Mouse (Mus musculus) thymus, postnatal 0 days (tissue): ENCODE measurements around the gene Setd7. TPM values are rescaled to one million over a fixed set of nuclear protein-coding genes. Genes with fewer than 3 reads are reported as not detected.
"Not testable (repeated sequence)": the region's sequence is repeated elsewhere in the genome, so short reads cannot be mapped to it uniquely, and the experiment has no call there.

ENCODE experiments used
- DNase-seq: peaks from one replicate; pipeline ENCODE4 v3.0.0-alpha.2; 2015; ENCODE audit warnings: low spot score
- polyA plus RNA-seq: library from polyadenylated mRNA; unstranded; fragments of >200 nt; fragmentation: Nextera tagmentation; extraction: Ambion mirVana; gene quantifications from 2 replicates; pipeline ENCODE4 v1.2.1, GENCODE M21; 2015

Setd7 gene
- 4.7 and 8.0 TPM in 2 replicates for polyA plus RNA-seq

- DNase-seq: peak; percentile 86
Observed at GRCm38 (mm10) chr3:51560511-51561108, at the start of gene Setd7. Gene Setd7 (minus strand): TSS chr3:51560879.

GRCm38 (mm10) chr3:51604489-51604888, 43.8 kb upstream of the Setd7 start:
- DNase-seq: no peak

GRCm38 (mm10) chr3:51603705-51604291, 43.1 kb upstream of the Setd7 start:
- DNase-seq: peak; percentile 19

GRCm38 (mm10) chr3:51601461-51601860, 40.8 kb upstream of the Setd7 start:
- DNase-seq: no peak

GRCm38 (mm10) chr3:51600728-51601127, 40.0 kb upstream of the Setd7 start:
- no peak for DNase-seq

- DNase-seq: no peak
Observed at GRCm38 (mm10) chr3:51599057-51599630, 38.5 kb upstream of the Setd7 start.

GRCm38 (mm10) chr3:51596538-51596937, 35.9 kb upstream of the Setd7 start:
- no peak for DNase-seq

GRCm38 (mm10) chr3:51593506-51593905, 32.8 kb upstream of the Setd7 start:
- DNase-seq: no peak

GRCm38 (mm10) chr3:51591591-51591990, 30.9 kb upstream of the Setd7 start:
- DNase-seq: no peak

- peak; percentile 36 for DNase-seq
Observed at GRCm38 (mm10) chr3:51590207-51590892, 29.7 kb upstream of the Setd7 start.

- no peak for DNase-seq
Observed at GRCm38 (mm10) chr3:51587697-51588262, 27.1 kb upstream of the Setd7 start.

- peak; percentile 59 for DNase-seq
Observed at GRCm38 (mm10) chr3:51583574-51584391, 23.1 kb upstream of the Setd7 start.

GRCm38 (mm10) chr3:51579243-51579642, 18.6 kb upstream of the Setd7 start:
- not testable (repeated sequence) for DNase-seq

GRCm38 (mm10) chr3:51577816-51578749, 17.4 kb upstream of the Setd7 start:
- DNase-seq: peak; percentile 79

- no peak for DNase-seq
Observed at GRCm38 (mm10) chr3:51577359-51577758, 16.7 kb upstream of the Setd7 start.

- no peak for DNase-seq
Observed at GRCm38 (mm10) chr3:51573915-51574314, 13.2 kb upstream of the Setd7 start.

GRCm38 (mm10) chr3:51570200-51570599, 9.5 kb upstream of the Setd7 start:
- no peak for DNase-seq

GRCm38 (mm10) chr3:51561993-51562385, 1.3 kb upstream of the Setd7 start:
- DNase-seq: no peak

GRCm38 (mm10) chr3:51561109-51561992, 672 bp upstream of the Setd7 start:
- DNase-seq: peak; percentile 54
